Mouse (Mus musculus): Measurements from ENCODE around the gene Tnnt3. TPM values are rescaled to one million over a fixed set of nuclear protein-coding genes. Genes with fewer than 3 reads are reported as not detected.

The Tnnt3 gene
- polyA plus RNA-seq, 2 experiments: 114 to 183 TPM

DNA sequence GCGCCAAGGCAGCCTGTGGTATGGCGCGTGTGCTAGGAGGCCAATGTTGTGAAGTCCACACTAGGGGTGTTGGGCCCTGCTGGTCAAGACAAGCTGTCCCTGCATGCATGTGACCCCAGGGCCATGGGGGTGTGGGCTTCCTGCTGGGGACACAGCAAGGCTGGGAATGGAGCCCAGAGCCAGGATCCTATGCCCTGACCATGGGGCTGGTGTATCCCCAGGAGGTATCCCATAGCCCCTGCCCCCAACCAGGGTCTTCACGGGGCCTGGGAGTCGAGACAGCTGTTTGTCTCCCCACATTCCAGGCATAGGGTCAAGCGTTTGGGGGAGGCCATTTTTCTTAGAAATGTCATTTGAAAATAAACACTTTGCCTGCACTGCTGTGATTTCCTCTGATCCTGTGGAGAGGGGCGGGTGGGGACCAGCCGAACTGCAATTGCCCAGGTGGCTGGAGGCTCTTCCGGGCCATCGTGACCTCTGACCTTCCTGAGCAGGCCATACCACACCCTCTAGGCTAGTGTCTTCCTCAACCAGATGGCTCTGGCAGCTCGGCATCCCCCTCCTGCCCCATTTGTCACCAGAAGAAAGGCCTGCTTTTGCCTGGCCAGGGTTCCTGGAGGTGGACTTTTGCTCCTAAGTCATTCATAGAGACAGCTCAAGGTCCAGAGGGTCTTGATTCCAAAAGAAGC is 66.5 kb downstream of the Tnnt3 start:
- ATAC-seq (ENCODE audit: low FRiP score, low read depth) (no peak), DNase-seq (ENCODE audit: low spot score) (no peak)
- TF ChIP-seq POLR2A (IDR thresholded peaks at IDR 0.05; ENCODE audit: borderline replicate concordance, extremely low read depth, insufficient read depth, insufficient read length): no peak
- Histone ChIP-seq H3K36me3 (ENCODE audit: control insufficient read depth, insufficient read depth, low read length) (no peaks in the 10 kb centered on the region), H3K4me1 (ENCODE audit: control insufficient read depth, insufficient read depth, low read length) (peaks cover 48% of the 10 kb centered on the region), H3K4me3 (replicated peaks; ENCODE audit: low read length) (no peak overlapping the region), H3K9ac (ENCODE audit: low read depth, low read length, severe bottlenecking) (no peak overlapping the region), H3K4me2 (replicated peaks; ENCODE audit: low read depth, low read length, severe bottlenecking) (no peak overlapping the region), H3K27me3 (ENCODE audit: control insufficient read depth, insufficient read depth, low read length) (no peaks in the 10 kb centered on the region), H3K9me3 (ENCODE audit: control insufficient read depth, low read length) (no peaks in the 10 kb centered on the region), H3K27ac (replicated peaks; ENCODE audit: low read depth, low read length) (0 out of 2 replicates have a peak overlapping the region, but pooled peaks have one; percentile 22)
- 36% methylated on average over 11 of the region's 11 CpGs for WGBS

Other genes starting within 250 kb of the Tnnt3 start
- gene Gm2431, start 240.5 kb upstream of the Tnnt3 start, polyA plus RNA-seq (2012; rRNA removed): not detected in 2 replicates
- gene Gm2431, start 240.5 kb upstream of the Tnnt3 start, polyA plus RNA-seq (2014; fragmentation: Nextera tagmentation; extraction: Ambion mirVana): not detected in 2 replicates
- gene Gm4559, start 224.5 kb upstream of the Tnnt3 start, polyA plus RNA-seq (2012; rRNA removed): 0.28 TPM in 1 of 2 replicates, not detected in the other
- not detected in 2 replicates for gene Gm4559, start 224.5 kb upstream of the Tnnt3 start, polyA plus RNA-seq (2014; fragmentation: Nextera tagmentation; extraction: Ambion mirVana)
- not detected in 2 replicates for gene Krtap5-1, start 201.7 kb upstream of the Tnnt3 start, polyA plus RNA-seq (2012; rRNA removed)
- gene Krtap5-1, start 201.7 kb upstream of the Tnnt3 start, polyA plus RNA-seq (2014; fragmentation: Nextera tagmentation; extraction: Ambion mirVana): not detected in 2 replicates
- gene Krtap5-4, start 195.3 kb upstream of the Tnnt3 start, polyA plus RNA-seq (2012; rRNA removed): not detected in 2 replicates
- not detected in 2 replicates for gene Krtap5-4, start 195.3 kb upstream of the Tnnt3 start, polyA plus RNA-seq (2014; fragmentation: Nextera tagmentation; extraction: Ambion mirVana)
- gene Ifitm10, start 125.1 kb upstream of the Tnnt3 start, polyA plus RNA-seq (2012; rRNA removed): 2.1 and 2.4 TPM in 2 replicates
- gene Ifitm10, start 125.1 kb upstream of the Tnnt3 start, polyA plus RNA-seq (2014; fragmentation: Nextera tagmentation; extraction: Ambion mirVana): 2.0 and 2.5 TPM in 2 replicates
- gene Gm49369, start 116.2 kb upstream of the Tnnt3 start, polyA plus RNA-seq (2012; rRNA removed): 0.09 TPM in 1 of 2 replicates, not detected in the other
- not detected in 2 replicates for gene Gm49369, start 116.2 kb upstream of the Tnnt3 start, polyA plus RNA-seq (2014; fragmentation: Nextera tagmentation; extraction: Ambion mirVana)
- gene Ctsd, start 110.8 kb upstream of the Tnnt3 start, polyA plus RNA-seq (2012; rRNA removed): 237 and 274 TPM in 2 replicates
- 334 and 354 TPM in 2 replicates for gene Ctsd, start 110.8 kb upstream of the Tnnt3 start, polyA plus RNA-seq (2014; fragmentation: Nextera tagmentation; extraction: Ambion mirVana)
- 4.9 and 7.3 TPM in 2 replicates for gene Syt8, start 64.0 kb upstream of the Tnnt3 start, polyA plus RNA-seq (2012; rRNA removed)
- gene Syt8, start 64.0 kb upstream of the Tnnt3 start, polyA plus RNA-seq (2014; fragmentation: Nextera tagmentation; extraction: Ambion mirVana): 1.5 and 2.0 TPM in 2 replicates
- gene Tnni2, start 57.0 kb upstream of the Tnnt3 start, polyA plus RNA-seq (2012; rRNA removed): 60.8 and 156 TPM in 2 replicates
- 76.8 and 134 TPM in 2 replicates for gene Tnni2, start 57.0 kb upstream of the Tnnt3 start, polyA plus RNA-seq (2014; fragmentation: Nextera tagmentation; extraction: Ambion mirVana)
- 102 TPM in 2 replicates for gene Lsp1, start 38.0 kb upstream of the Tnnt3 start, polyA plus RNA-seq (2012; rRNA removed)
- gene Lsp1, start 38.0 kb upstream of the Tnnt3 start, polyA plus RNA-seq (2014; fragmentation: Nextera tagmentation; extraction: Ambion mirVana): 45.8 and 48.0 TPM in 2 replicates
- gene Mrpl23, start 33.9 kb downstream of the Tnnt3 start, polyA plus RNA-seq (2012; rRNA removed): 94.6 and 97.2 TPM in 2 replicates
- 30.0 and 40.8 TPM in 2 replicates for gene Mrpl23, start 33.9 kb downstream of the Tnnt3 start, polyA plus RNA-seq (2014; fragmentation: Nextera tagmentation; extraction: Ambion mirVana)
- gene Igf2, start 168.0 kb downstream of the Tnnt3 start, polyA plus RNA-seq (2012; rRNA removed): 4,240 and 5,416 TPM in 2 replicates
- 1,472 and 1,504 TPM in 2 replicates for gene Igf2, start 168.0 kb downstream of the Tnnt3 start, polyA plus RNA-seq (2014; fragmentation: Nextera tagmentation; extraction: Ambion mirVana)
- gene Gm49394, start 171.1 kb downstream of the Tnnt3 start, polyA plus RNA-seq (2012; rRNA removed): 1.4 and 2.8 TPM in 2 replicates
- 0.19 and 0.41 TPM in 2 replicates for gene Gm49394, start 171.1 kb downstream of the Tnnt3 start, polyA plus RNA-seq (2014; fragmentation: Nextera tagmentation; extraction: Ambion mirVana)
- not detected in 2 replicates for gene Ins2, start 244.5 kb downstream of the Tnnt3 start, polyA plus RNA-seq (2012; rRNA removed)
- not detected in 2 replicates for gene Ins2, start 244.5 kb downstream of the Tnnt3 start, polyA plus RNA-seq (2014; fragmentation: Nextera tagmentation; extraction: Ambion mirVana)

Data from limb, embryonic 14.5 days (tissue).